Mouse (Mus musculus): ENCODE measurements around the gene Rb1. TPM values are rescaled to one million over a fixed set of nuclear protein-coding genes. Genes with fewer than 3 reads are reported as not detected.

The Rb1 gene
- polyA plus RNA-seq, 1 experiment from 2014 or later: 28.6 TPM

- Histone ChIP-seq H3K4me1 (ENCODE audit: control insufficient read depth, insufficient read depth, low read length) (no peaks in the 10 kb centered on the region), H3K36me3 (ENCODE audit: control insufficient read depth, insufficient read depth, low read length) (no peaks in the 10 kb centered on the region), H3K9me3 (ENCODE audit: control insufficient read depth, low read depth, low read length) (no peaks in the 10 kb centered on the region), H3K4me2 (replicated peaks; ENCODE audit: low read depth, low read length) (no peak overlapping the region), H3K9ac (replicated peaks; ENCODE audit: low read depth, low read length) (no peak overlapping the region), H3K27me3 (ENCODE audit: control insufficient read depth, insufficient read depth, low read length) (no peaks in the 10 kb centered on the region), H3K27ac (ENCODE audit: low read length) (no peak overlapping the region), H3K4me3 (ENCODE audit: low read depth, low read length) (no peak overlapping the region)
- no peak for ATAC-seq (ENCODE audit: insufficient number of reproducible peaks, insufficient read depth, low FRiP score, low read depth)
- WGBS: 76% methylated on average over 5 of the region's 5 CpGs
Observed at GRCm38 (mm10) chr14:73271807-73272206, 53.8 kb downstream of the Rb1 start.

- H3K4me1 ChIP-seq (ENCODE audit: control insufficient read depth, insufficient read depth, low read length): no peaks in the 10 kb centered on the region
- H3K4me3 ChIP-seq (ENCODE audit: low read depth, low read length): no peak overlapping the region
- H3K4me2 ChIP-seq (replicated peaks; ENCODE audit: low read depth, low read length): no peak overlapping the region
- H3K9me3 ChIP-seq (ENCODE audit: control insufficient read depth, low read depth, low read length): 0 out of 2 replicates have a peak, but pooled peaks cover 3% of the 10 kb centered on the region
- ATAC-seq (ENCODE audit: insufficient number of reproducible peaks, insufficient read depth, low FRiP score, low read depth): no peak
- 84% methylated on average over 3 of the region's 3 CpGs for WGBS
- H3K27ac ChIP-seq (ENCODE audit: low read length): no peak overlapping the region
- H3K36me3 ChIP-seq (ENCODE audit: control insufficient read depth, insufficient read depth, low read length): no peaks in the 10 kb centered on the region
- H3K27me3 ChIP-seq (ENCODE audit: control insufficient read depth, insufficient read depth, low read length): no peaks in the 10 kb centered on the region
- H3K9ac ChIP-seq (replicated peaks; ENCODE audit: low read depth, low read length): no peak overlapping the region
Observed at GRCm38 (mm10) chr14:73266166-73266565, 59.5 kb downstream of the Rb1 start.

- Histone ChIP-seq H3K4me3 (ENCODE audit: low read depth, low read length) (no peak overlapping the region), H3K4me2 (replicated peaks; ENCODE audit: low read depth, low read length) (no peak overlapping the region), H3K36me3 (ENCODE audit: control insufficient read depth, insufficient read depth, low read length) (no peaks in the 10 kb centered on the region), H3K9me3 (ENCODE audit: control insufficient read depth, low read depth, low read length) (0 out of 2 replicates have a peak, but pooled peaks cover 3% of the 10 kb centered on the region), H3K27me3 (ENCODE audit: control insufficient read depth, insufficient read depth, low read length) (no peaks in the 10 kb centered on the region), H3K9ac (replicated peaks; ENCODE audit: low read depth, low read length) (no peak overlapping the region), H3K27ac (ENCODE audit: low read length) (no peak overlapping the region), H3K4me1 (ENCODE audit: control insufficient read depth, insufficient read depth, low read length) (no peaks in the 10 kb centered on the region)
- ATAC-seq (ENCODE audit: insufficient number of reproducible peaks, insufficient read depth, low FRiP score, low read depth): no peak
- WGBS: 81% methylated on average over 9 of the region's 9 CpGs
Observed at GRCm38 (mm10) chr14:73262210-73262609, 63.4 kb downstream of the Rb1 start.

GRCm38 (mm10) chr14:73258181-73258580, 67.4 kb downstream of the Rb1 start:
- no peaks in the 10 kb centered on the region for H3K27me3 ChIP-seq (ENCODE audit: control insufficient read depth, insufficient read depth, low read length)
- no peak overlapping the region for H3K27ac ChIP-seq (ENCODE audit: low read length)
- no peak overlapping the region for H3K4me2 ChIP-seq (replicated peaks; ENCODE audit: low read depth, low read length)
- no peak overlapping the region for H3K4me3 ChIP-seq (ENCODE audit: low read depth, low read length)
- H3K4me1 ChIP-seq (ENCODE audit: control insufficient read depth, insufficient read depth, low read length): no peaks in the 10 kb centered on the region
- no peak for ATAC-seq (ENCODE audit: insufficient number of reproducible peaks, insufficient read depth, low FRiP score, low read depth)
- no peak overlapping the region for H3K9ac ChIP-seq (replicated peaks; ENCODE audit: low read depth, low read length)
- no peaks in the 10 kb centered on the region for H3K9me3 ChIP-seq (ENCODE audit: control insufficient read depth, low read depth, low read length)
- H3K36me3 ChIP-seq (ENCODE audit: control insufficient read depth, insufficient read depth, low read length): no peaks in the 10 kb centered on the region
- WGBS: 64% methylated on average over 4 of the region's 4 CpGs

- WGBS: 46% methylated on average over 7 of the region's 7 CpGs
- Histone ChIP-seq H3K4me1 (ENCODE audit: control insufficient read depth, insufficient read depth, low read length) (no peaks in the 10 kb centered on the region), H3K9me3 (ENCODE audit: control insufficient read depth, low read depth, low read length) (no peaks in the 10 kb centered on the region), H3K27ac (ENCODE audit: low read length) (no peak overlapping the region), H3K4me2 (replicated peaks; ENCODE audit: low read depth, low read length) (no peak overlapping the region), H3K4me3 (ENCODE audit: low read depth, low read length) (no peak overlapping the region), H3K36me3 (ENCODE audit: control insufficient read depth, insufficient read depth, low read length) (no peaks in the 10 kb centered on the region), H3K9ac (replicated peaks; ENCODE audit: low read depth, low read length) (no peak overlapping the region), H3K27me3 (ENCODE audit: control insufficient read depth, insufficient read depth, low read length) (no peaks in the 10 kb centered on the region)
- ATAC-seq (ENCODE audit: insufficient number of reproducible peaks, insufficient read depth, low FRiP score, low read depth): no peak
Observed at GRCm38 (mm10) chr14:73257348-73257747, 68.3 kb downstream of the Rb1 start.

- Histone ChIP-seq H3K27me3 (ENCODE audit: control insufficient read depth, insufficient read depth, low read length) (no peaks in the 10 kb centered on the region), H3K4me3 (ENCODE audit: low read depth, low read length) (no peak overlapping the region), H3K4me1 (ENCODE audit: control insufficient read depth, insufficient read depth, low read length) (no peaks in the 10 kb centered on the region), H3K9me3 (ENCODE audit: control insufficient read depth, low read depth, low read length) (no peaks in the 10 kb centered on the region), H3K36me3 (ENCODE audit: control insufficient read depth, insufficient read depth, low read length) (no peaks in the 10 kb centered on the region), H3K4me2 (replicated peaks; ENCODE audit: low read depth, low read length) (no peak overlapping the region), H3K9ac (replicated peaks; ENCODE audit: low read depth, low read length) (no peak overlapping the region), H3K27ac (ENCODE audit: low read length) (peak overlapping the region; percentile 73)
- WGBS: 62% methylated on average over 3 of the region's 3 CpGs
- ATAC-seq (ENCODE audit: insufficient number of reproducible peaks, insufficient read depth, low FRiP score, low read depth): no peak
Observed at GRCm38 (mm10) chr14:73255426-73255970, 70.1 kb downstream of the Rb1 start.

GRCm38 (mm10) chr14:73254412-73254811, 71.2 kb downstream of the Rb1 start:
- no peak overlapping the region for H3K27ac ChIP-seq (ENCODE audit: low read length)
- H3K27me3 ChIP-seq (ENCODE audit: control insufficient read depth, insufficient read depth, low read length): no peaks in the 10 kb centered on the region
- H3K9ac ChIP-seq (replicated peaks; ENCODE audit: low read depth, low read length): no peak overlapping the region
- H3K4me1 ChIP-seq (ENCODE audit: control insufficient read depth, insufficient read depth, low read length): no peaks in the 10 kb centered on the region
- H3K4me3 ChIP-seq (ENCODE audit: low read depth, low read length): no peak overlapping the region
- no peak for ATAC-seq (ENCODE audit: insufficient number of reproducible peaks, insufficient read depth, low FRiP score, low read depth)
- H3K4me2 ChIP-seq (replicated peaks; ENCODE audit: low read depth, low read length): no peak overlapping the region
- H3K36me3 ChIP-seq (ENCODE audit: control insufficient read depth, insufficient read depth, low read length): no peaks in the 10 kb centered on the region
- 73% methylated on average over 4 of the region's 4 CpGs for WGBS
- H3K9me3 ChIP-seq (ENCODE audit: control insufficient read depth, low read depth, low read length): no peaks in the 10 kb centered on the region

GRCm38 (mm10) chr14:73253453-73254251, 72.0 kb downstream of the Rb1 start:
- Histone ChIP-seq H3K9ac (replicated peaks; ENCODE audit: low read depth, low read length) (no peak overlapping the region), H3K4me2 (replicated peaks; ENCODE audit: low read depth, low read length) (no peak overlapping the region), H3K4me1 (ENCODE audit: control insufficient read depth, insufficient read depth, low read length) (no peaks in the 10 kb centered on the region), H3K9me3 (ENCODE audit: control insufficient read depth, low read depth, low read length) (no peaks in the 10 kb centered on the region), H3K36me3 (ENCODE audit: control insufficient read depth, insufficient read depth, low read length) (no peaks in the 10 kb centered on the region), H3K4me3 (ENCODE audit: low read depth, low read length) (no peak overlapping the region), H3K27ac (ENCODE audit: low read length) (peak overlapping the region; percentile 75; the same call in 1 of the 2 replicates), H3K27me3 (ENCODE audit: control insufficient read depth, insufficient read depth, low read length) (no peaks in the 10 kb centered on the region)
- ATAC-seq (ENCODE audit: insufficient number of reproducible peaks, insufficient read depth, low FRiP score, low read depth): peak; percentile 92
- 57% methylated on average over 6 of the region's 6 CpGs for WGBS

Measured in stomach, embryonic 14.5 days (tissue).